Mouse (Mus musculus) embryo, embryonic 11.5 days (tissue): ENCODE data around the gene Gm340.
A peak's percentile ranks its signal among the peaks of the same experiment; 100 is the strongest.

ENCODE experiments used
- DNase-seq: peaks from one replicate; pipeline ENCODE4 v3.0.0-alpha.2; 2012; ENCODE audit warnings: low read depth, low spot score

The Gm340 gene

GRCm38 (mm10) chr19:41613325-41614087 is 31.3 kb downstream of the Gm340 start:
- DNase-seq: peak; percentile 27

- no peak for DNase-seq
Measured at GRCm38 (mm10) chr19:41615606-41616224, 33.5 kb downstream of the Gm340 start.

GRCm38 (mm10) chr19:41616274-41616673 is 34.1 kb downstream of the Gm340 start:
- no peak for DNase-seq

GRCm38 (mm10) chr19:41617102-41617501 is 34.9 kb downstream of the Gm340 start:
- DNase-seq: no peak

- no peak for DNase-seq
Measured at GRCm38 (mm10) chr19:41618153-41618657, 36.0 kb downstream of the Gm340 start.

- DNase-seq: no peak
Measured at GRCm38 (mm10) chr19:41618771-41619385, 36.7 kb downstream of the Gm340 start.

GRCm38 (mm10) chr19:41620366-41621092 is 38.4 kb downstream of the Gm340 start:
- no peak for DNase-seq

- no peak for DNase-seq
Measured at GRCm38 (mm10) chr19:41628970-41629369, 46.8 kb downstream of the Gm340 start.

- peak; percentile 56 for DNase-seq
Measured at GRCm38 (mm10) chr19:41629532-41629931, 47.4 kb downstream of the Gm340 start.

GRCm38 (mm10) chr19:41634099-41634498 is 51.9 kb downstream of the Gm340 start:
- no peak for DNase-seq

GRCm38 (mm10) chr19:41634999-41635398 is 52.8 kb downstream of the Gm340 start:
- DNase-seq: no peak
